Mouse (Mus musculus) cerebellum, adult 2 months (tissue): ENCODE measurements around the gene Gramd1a.

Experiments used
- CTCF ChIP-seq: fragments of 200-500 bp; IDR thresholded peaks from 2 replicates; pipeline ENCODE4 v1.5.1; 2011; ENCODE audit warnings: low read depth, mild to moderate bottlenecking, control low read depth, low read length, moderate library complexity, borderline replicate concordance; ENCODE audit not compliant: insufficient read depth
- POLR2A ChIP-seq: fragments of 200-500 bp; IDR thresholded peaks from 2 replicates; pipeline ENCODE4 v1.6.1; 2011; ENCODE audit warnings: low read length, control low read depth, borderline replicate concordance; ENCODE audit not compliant: insufficient read depth

GRCm38 (mm10) chr7:31139765-31140164 lies 15.9 kb downstream of the Gramd1a start:
- TF ChIP-seq CTCF, result peak; percentile 90
- TF ChIP-seq POLR2A, result no peak
